Mouse (Mus musculus): Measurements from ENCODE around the gene Tsks.

Tsks gene

DNA sequence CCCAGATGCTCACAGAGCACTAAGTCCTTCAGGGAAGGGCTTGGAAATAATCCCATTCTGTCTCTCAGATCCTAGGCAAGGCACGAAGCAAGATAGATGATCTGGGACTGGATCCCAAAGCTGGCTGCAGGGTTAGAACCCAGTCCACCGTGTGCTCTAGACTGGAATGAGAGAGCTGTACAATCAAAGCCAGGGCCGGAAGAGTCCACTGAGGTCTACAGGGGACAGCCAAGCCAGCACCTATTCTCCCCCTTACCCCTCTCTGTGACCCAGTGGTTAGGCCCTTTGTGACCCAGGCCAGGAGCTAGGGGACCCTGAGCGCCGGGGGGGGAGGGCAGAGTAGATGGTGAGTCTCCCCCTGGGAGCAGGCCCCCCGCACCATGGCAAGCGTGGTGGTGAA, at the start of gene Tsks:
Gene Tsks, plus strand, starts transcription at position 301 of the 400 bp plus-strand sequence.
- no peak for DNase-seq (ENCODE audit: low spot score in 2 of 2)

DNA sequence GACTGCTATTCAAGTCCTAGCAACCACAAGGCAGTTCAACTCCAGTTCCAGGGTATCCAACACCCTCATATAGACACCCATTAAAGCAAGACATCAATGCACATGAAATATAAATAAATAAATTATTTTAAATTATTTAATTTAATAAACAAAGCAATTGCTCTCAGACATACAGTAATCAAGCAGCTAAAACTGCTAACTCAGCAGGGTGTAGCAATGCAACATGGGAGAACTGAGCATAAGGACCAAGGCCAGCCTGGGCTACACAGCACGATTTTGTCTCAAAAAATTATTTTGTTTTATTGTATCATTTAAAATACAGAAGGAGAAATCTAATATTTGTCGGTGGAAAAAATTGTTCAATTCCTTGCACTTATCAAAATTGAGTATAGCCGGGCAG, 48.8 kb upstream of the Tsks start:
- DNase-seq (ENCODE audit: low spot score in 2 of 2), result no peak

DNA sequence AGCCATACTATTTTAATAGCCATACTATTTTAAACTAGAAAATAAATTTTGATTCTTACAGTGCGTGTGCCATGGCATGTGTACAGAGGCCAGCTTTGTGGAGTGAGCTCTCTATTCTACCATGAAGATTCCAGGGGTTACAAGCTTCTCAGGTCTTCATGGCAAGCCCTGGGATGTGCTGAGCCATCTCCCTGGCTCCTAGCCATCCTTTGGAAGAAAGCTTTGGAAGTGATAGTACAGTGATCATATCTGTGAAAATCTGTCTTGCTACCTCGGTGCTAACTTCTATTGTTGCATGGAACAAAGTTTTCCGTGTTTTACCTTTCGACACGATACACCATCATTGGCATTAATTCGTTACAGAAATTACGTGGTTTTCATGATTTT, 47.8 kb upstream of the Tsks start:
- no peak for DNase-seq (ENCODE audit: low spot score in 2 of 2)

DNA sequence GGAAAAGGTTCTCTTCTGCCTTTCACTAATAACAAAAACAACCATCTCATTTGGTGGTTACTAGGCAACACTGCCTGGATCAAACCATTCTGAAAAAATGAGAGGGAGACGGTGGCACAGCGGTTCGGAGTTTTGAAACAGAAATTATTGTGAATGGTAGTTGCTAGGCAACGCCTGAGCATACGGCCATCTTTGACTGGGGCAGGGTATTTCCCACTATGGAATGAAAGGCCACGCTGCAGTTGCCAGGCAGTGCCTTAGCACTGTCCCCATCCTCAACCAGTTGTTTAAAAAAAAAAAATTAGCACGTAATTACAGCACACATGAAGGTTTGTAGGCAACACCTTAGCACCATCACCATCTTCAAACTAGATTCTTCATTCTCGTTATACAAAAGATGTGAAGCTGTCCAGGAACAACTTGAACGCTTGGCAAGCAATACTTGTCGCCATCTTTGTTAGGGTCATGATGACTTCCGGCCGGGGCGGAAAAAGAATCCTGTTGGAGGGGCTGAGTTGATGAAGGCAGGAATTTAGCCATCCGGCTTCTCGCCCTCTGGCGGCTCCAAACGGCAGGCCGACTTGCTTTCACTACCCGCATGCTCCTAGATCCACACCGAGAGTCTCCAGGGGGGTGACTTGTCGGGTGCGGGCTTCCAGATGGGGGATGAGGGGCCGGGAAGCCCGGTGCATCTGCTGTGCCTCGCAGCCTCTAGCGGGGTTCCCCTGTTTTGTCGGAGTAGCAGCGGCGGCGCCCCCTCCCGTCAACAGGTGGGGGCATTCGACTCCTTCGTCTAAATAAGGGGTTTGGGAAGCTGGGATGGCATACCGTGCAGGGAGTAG, 47.2 kb upstream of the Tsks start, which contains the start of gene Fuz:
Gene Fuz, plus strand, starts transcription at position 487 of the 842 bp plus-strand sequence.
- DNase-seq (ENCODE audit: low spot score in 2 of 2), result peak; percentile 78 to 80

DNA sequence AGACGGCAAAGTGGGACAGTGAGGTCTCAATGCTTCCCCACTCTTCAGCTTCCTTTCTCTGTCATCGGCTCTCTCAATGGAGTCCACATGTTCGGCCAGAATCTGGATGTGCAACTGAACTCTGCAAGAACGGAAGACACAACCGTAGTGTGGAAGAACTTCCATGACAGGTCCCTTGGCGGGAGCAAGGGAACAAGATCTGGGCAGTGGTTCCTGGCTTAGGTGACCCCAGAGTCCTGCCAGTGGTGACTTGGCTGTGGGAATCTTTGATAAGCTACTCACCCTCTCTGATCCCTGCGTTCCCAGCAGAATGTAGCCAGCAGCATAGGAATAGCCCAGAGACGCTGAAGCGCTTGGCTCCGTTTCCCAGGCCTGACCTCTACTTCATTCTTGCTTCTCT, 46.5 kb upstream of the Tsks start:
- DNase-seq (ENCODE audit: low spot score in 2 of 2), result no peak

DNA sequence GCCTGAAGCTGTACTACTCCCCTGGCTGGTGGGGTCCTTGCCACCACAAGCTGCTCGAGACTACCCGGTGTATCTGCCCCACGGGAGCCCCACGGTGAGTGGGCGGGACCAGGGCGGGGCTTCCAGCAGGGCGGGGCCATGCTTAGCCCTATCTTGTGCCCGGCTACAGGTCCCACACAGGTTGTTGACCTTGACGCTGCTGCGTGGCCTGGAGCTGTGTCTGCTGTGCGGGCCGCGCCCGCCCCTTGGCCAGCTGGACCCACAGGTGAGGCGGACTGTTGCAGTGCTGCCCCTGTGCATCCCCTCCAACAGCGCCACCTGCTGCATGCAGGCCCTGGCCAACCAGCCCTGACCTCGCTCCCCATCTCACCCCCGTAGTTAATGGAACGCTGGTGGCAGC, 44.4 kb upstream of the Tsks start:
- no peak for DNase-seq (ENCODE audit: low spot score in 2 of 2)

DNA sequence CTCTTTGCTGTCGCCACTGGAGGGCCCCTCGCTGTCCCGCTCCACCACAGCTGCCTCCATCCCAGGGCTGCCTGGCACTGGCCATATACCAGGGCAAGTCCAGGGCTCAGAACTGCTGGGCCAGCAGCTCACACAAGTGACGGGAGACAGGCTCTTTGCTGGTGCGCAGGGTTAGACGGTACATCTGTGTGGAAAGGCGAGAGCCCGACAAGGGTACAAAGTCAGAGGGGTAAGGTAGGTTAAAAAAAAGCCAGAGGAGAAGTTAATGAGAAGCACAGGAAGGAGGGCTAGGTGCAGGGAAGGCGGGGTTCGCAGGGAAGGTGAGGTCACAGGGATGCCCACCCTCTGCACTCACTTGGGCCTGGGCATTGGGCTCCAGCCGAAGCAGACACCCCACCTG, 42.4 kb upstream of the Tsks start:
- DNase-seq (ENCODE audit: low spot score in 2 of 2), result no peak

DNA sequence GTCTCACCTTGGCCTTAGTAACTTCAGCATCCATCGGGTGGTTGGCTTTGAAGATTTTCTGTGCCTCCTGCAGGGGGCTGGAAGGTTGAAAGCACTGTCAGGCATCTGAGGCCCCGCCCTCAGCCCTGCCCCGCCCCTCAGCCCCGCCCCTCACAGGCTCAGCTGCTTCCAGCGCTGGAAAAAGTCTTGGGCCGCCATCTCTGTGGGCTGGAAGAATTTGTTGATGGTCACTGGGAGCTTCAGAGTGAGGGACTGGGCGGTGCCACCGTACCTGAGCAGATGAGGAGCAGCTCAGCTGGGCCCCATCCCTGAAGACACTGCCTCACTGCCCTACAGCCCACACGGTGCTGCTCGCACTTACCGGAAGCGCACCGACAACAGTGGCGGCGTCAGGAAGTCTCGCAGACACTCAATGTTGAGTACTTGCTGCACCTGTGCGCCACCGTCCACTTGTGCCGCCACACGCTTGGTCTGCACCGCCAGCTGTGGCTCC, 41.7 kb upstream of the Tsks start:
- DNase-seq (ENCODE audit: low spot score in 2 of 2), result peak; percentile 64 to 67

DNA sequence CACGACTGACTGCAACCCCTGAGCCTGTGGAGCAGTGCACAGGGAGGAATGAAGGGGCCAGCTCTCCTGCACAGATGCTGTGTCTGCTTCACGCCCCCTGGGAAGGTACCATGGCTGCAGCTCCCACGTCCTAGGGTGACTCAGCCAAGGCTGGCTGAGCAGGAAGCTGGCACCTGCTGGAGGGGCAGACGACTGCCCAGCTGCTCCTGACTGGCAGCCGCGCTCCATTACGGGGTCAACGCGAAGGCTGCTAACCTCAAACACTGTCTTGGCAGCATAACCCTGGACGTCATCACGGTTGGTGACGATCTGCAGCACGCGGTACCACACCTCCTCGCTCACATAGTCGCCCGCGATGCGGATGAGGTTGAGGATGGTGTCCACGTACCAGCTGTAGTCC, 37.6 kb upstream of the Tsks start:
- no peak for DNase-seq (ENCODE audit: low spot score in 2 of 2)

DNA sequence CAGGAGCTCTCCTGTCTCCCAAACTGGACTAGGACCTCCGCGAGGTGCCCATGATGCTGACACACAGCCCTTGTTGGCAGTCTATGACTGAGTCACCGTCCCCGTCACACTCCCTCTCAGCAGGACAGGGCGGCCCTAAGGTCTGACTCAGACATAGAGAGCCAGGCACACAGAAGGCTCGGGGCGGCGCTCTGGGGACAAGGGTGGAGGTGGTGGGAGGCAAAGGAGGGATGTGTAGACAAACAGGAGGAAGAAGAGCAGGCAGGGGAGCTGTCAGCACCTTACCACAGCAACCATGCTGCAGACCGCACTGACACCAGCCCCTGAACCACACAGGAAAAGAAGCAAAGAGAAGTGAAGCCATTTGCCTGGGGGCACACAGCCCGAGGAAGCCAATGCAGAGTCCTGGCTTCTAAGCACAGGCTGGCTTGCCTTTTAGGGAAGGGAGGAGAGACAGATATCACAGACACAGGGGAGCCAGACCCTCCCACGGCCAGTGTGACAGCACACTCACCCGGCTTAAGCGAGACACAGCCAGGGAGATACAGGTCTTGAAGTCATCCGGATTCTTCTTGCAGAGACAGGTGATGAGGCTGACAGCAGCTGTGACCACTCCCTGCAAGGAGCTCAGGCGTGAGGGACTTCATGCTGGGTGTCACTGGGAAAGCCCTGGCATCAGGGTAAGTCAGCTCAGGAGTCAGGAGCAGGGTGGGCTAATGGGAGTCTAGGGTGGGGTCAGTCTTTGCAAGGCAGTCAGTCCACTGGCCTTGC, 34.1 kb upstream of the Tsks start:
- no peak for DNase-seq (ENCODE audit: low spot score in 2 of 2)

DNA sequence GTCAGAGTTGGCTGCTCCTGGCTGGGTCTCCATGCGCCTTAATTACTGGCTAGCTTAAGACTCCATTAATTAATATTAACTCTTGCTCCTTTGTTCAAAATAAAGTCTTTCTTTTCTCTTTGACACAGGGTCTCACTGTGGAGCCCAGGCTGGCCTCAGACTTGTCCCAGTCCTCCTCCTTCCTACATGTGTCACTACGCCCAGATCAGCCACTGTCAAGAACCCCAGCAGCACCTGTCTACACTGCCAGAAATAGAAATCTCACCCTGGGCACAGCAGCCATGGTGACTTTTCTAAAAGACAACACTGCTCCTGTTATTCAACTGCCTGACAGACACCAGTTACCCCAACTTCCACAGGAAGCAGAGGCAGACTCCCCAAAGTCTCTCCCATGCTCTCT, 28.6 kb upstream of the Tsks start:
- no peak for DNase-seq (ENCODE audit: low spot score in 2 of 2)

DNA sequence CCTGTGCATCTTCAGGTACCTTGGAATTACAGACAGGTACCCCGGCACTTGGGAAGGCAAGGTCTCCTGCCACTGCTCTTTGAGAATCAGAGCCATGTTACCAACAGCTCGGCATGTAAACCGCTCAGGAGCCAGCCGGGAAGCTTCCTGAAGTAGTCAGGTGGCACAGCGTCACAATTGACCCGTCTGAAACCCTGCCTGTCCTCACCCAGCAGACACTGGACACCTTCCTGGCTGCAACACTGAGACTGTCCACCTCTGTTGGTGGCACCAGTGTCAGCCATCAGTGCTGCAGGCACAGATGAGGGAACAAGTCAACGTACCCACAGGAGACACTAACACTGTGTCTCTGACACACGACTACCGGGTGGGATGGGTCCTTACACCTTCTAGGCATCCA, 27.7 kb upstream of the Tsks start:
- DNase-seq (ENCODE audit: low spot score in 2 of 2), result no peak

DNA sequence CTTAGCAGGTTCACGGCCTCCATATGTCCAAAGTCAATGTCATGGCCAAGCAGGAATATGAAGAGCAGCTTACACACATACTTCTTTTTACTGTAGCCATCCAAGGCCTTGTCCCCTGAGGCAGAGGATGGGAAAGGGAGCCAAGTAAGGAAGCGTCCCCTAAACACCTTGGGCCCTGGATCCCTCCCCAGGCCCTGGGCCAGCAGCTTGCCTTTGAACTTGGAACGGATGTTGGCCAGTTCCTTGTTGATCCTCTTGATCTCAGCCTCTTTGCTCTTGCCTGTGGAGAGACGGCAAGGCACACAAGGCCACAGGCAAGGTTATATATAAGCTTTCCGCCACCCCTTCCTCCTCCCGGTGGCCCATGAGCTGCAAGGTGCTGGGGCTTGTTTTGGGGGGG, 26.8 kb upstream of the Tsks start:
- DNase-seq (ENCODE audit: low spot score in 2 of 2), result no peak

DNA sequence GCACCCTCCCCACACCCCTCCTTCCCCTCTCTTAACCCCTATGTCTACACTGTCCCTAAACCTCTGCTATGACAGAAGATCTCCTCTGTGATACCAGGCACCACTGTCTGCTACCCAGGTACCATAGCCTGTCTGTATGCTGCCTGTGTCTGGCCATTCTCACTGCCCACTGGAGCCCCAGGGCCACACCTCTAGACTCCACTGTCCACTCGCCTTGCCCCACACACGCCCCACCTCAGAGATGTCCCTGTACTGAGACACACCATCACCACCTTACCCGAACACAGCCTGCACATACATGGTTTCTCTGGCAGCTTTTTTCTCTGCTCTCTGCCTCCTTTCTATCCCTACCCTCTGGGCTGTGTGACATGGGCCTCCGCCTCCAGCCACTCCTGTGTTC, 26.1 kb upstream of the Tsks start:
- no peak for DNase-seq (ENCODE audit: low spot score in 2 of 2)

DNA sequence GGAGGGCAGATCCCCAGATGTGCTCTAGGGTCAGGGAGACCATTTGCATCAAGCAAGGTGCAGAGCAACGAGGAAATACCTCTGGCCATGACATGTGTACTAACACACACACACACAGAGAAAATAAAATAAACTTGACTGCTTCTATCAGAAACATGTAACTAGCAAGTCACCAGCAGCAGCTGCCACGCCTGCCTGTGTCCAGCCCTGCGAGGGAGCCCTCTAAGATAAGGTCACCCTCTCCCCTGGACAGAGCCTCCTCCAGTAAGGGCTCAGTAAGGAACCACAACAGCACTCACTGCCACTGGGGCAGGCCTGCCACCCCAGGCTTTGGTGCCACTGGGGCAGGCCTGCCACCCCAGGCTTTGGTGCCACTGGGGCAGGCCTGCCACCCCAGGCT, 24.8 kb upstream of the Tsks start:
- DNase-seq (ENCODE audit: low spot score in 2 of 2), result no peak

DNA sequence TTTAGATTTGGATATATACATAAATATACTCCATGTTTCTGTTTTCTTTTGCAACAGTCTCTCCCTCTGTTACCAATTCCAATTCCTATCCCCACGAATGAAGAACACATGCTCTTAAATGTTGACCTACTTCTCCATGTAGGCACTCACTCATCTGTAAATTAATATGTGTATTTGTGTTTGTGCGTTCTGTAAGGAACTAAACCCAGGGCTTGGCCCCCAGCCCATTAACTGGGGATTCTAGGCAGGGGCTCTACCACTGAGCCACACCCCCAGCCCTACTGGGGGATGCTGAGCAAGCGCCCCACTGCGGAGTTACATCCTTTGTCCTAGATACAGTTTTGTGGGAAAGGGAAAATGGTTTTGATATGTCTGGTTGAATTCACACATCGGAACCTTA, 23.9 kb upstream of the Tsks start:
- DNase-seq (ENCODE audit: low spot score in 2 of 2), result no peak

DNA sequence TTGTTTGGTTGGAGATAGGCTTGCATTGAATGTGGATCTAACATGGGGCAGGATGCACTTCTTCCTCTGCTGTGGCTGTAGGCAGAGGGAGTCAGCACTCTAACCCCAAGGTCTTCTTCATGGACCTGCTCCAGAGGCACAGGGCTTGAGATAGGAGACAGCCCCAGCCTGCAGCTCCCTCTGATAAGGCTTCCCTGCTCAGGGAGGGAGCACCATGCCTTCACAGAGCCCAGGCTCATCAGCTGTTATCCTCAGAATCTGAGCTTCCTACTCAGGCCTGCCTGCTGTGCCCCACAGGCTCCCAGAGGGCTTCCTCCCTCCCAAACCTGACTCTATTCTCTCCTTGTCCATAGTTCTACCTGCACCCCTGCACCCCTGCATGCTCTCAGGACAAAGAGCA, 20.5 kb upstream of the Tsks start:
- DNase-seq (ENCODE audit: low spot score in 2 of 2), result no peak

DNA sequence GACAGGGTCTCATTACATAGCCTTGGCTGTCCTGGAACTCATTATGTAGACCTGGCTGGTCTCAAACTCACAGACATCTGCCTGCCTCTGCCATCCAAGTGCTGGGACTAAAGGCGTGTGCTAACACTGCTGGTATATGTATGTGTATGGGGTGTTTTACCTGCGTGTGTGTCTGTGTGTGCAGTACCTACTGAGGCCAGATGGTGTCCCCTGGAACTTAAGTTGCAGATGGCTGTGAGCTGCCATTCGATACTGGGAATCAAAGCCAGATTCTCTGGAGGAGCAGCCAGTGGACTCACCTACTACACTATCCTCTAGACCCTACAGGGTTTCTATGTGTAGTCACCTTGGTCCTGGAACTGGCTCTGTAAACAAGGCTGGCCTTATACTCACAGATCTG, 17.5 kb upstream of the Tsks start:
- no peak for DNase-seq (ENCODE audit: low spot score in 2 of 2)

DNA sequence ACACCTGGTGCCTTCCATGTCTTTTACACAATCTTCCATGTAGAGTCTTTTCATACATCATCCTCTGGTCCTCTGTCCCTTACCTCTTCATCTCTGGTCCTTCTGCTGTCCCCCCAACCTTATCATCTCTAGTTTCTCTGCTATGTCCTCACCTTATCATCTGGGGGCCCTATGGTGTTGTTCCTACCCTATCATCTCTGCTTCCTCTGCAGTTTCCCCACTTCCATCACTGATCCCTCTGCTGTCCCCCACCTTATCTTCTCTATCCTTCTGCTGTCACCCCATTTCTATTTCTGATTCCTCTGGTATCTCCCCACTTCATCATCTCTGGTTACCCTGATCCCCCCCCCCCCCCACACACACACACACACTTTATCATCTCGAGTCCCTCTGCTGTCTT, 14.4 kb upstream of the Tsks start:
- DNase-seq (ENCODE audit: low spot score in 2 of 2), result no peak

DNA sequence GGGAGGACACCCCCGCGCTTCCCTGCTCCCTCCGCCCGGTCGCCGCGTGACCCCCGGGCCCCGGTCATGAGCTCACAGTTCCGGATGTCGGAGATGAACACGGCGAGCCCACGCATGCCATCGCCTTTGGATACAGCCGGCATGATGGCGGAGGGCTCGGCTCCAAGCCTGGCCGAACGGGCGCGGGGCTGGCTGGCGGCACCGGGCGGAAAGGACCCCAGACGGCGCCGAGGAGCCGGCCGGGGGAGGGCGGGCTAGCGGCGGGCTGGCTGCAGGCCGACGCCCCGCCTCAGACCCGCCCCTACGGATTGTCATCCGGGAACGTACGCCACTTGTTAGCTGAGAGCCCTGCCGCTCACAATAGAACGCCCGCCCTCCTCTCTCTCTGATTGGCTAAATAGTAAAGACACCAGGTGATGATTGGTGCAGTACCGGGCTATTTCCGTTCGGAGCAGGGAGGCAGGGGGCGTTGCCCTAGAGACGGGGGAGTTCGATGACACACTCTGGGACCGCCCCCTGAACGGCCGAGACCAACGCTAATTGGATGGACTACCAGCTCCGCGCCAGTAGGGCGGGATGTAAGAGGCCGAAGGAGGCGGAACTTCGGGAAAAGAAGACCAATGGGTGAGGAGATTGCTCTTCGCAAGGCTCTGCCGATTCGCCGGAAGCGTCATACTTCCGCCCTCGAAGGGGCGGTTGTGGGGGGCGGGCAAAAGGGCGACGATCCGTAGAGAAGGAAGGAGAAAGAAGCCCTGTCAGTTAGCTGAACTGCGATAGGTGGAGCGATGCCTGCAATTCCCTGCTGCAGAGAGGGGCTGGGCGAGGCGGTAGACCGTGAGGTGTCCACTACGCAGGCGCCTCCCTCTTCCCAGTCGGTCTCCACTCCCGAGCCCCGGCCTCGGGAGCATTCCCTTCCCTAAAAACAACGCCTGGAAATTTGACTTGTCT, 13.5 kb upstream of the Tsks start, which contains the start of gene Ap2a1:
Gene Ap2a1, minus strand, starts transcription at position 293 of the 948 bp plus-strand sequence.
- DNase-seq (ENCODE audit: low spot score in 2 of 2), result peak; percentile 99 to 100

DNA sequence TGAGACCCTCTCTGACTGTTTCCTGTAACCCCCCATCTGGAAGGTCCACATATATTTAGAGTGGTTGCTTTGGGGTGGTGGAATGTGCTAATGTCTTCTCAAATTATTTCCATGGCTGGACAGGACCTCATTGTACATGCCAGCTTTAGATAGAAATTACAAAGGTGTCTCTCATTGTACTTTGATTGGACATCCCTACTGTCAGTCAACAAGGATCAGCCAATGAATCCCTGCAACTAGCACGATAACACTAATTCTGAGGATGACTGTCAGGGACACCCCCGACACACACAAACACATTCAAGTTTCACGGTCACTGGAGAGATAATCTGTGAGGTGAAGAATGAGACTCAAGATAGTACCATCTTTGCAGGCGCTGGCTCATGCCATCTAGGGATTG, 4.3 kb upstream of the Tsks start:
- no peak for DNase-seq (ENCODE audit: low spot score in 2 of 2)

DNA sequence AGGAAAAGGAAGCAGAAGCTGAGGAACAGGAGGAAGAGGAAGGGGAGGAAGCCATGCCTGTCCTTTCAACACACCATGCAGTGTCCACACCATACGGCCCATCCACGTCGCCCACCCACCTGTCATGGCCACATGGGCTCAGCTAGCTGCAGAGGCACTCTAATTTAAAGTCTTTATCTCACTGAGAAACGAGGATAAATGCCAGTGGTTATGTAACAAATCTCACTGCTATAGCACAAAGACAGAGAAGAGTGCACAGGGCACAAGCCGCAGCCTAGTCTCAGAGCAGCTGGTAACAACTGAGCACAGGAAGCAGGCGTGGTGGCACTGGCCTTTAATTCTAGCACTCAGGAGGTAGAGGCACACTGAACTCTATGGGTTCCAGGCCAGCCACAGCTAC, 6.9 kb downstream of the Tsks start:
- no peak for DNase-seq (ENCODE audit: low spot score in 2 of 2)

All from thymus, postnatal 10 days (tissue).